In genomic region chr6:86630141-86630540, GRCm38 (mm10) we compare ENCODE assay signal across 11 mouse cellular contexts.
"Had no signal": no experiment of that assay in that cellular context is flagged by ENCODE, and none has a peak within 500 bp of the region (broad histone marks: within the 10 kb centered on the region; RNA-seq: fewer than 3 reads in every experiment).

No protein-coding gene starts in this region.

- H3K27ac ChIP-seq: kidney, postnatal 0 days; layer of hippocampus, adult 2 months; limb, embryonic 12.5 days; midbrain, embryonic 13.5 days; neural tube, embryonic 12.5 days had no signal

- H3K27me3 ChIP-seq: midbrain, embryonic 13.5 days; neural tube, embryonic 12.5 days had no signal

- DNase-seq: kidney, adult 11 months; kidney, adult 9 months; kidney, postnatal 4 days; lung, postnatal 36 days; right cerebral cortex, postnatal 14 days; thymus, adult 18-20 months had no signal

- H3K4me2 ChIP-seq: limb, embryonic 12.5 days; midbrain, embryonic 13.5 days; neural tube, embryonic 12.5 days had no signal

- H3K9ac ChIP-seq: limb, embryonic 12.5 days; midbrain, embryonic 13.5 days; neural tube, embryonic 12.5 days had no signal

- H3K36me3 ChIP-seq: limb, embryonic 12.5 days; midbrain, embryonic 13.5 days; neural tube, embryonic 12.5 days had no signal

- H3K9me3 ChIP-seq: limb, embryonic 12.5 days; midbrain, embryonic 13.5 days; neural tube, embryonic 12.5 days had no signal

- H3K4me3 ChIP-seq: layer of hippocampus, adult 2 months; limb, embryonic 12.5 days; midbrain, embryonic 13.5 days; neural tube, embryonic 12.5 days had no signal

- ATAC-seq: midbrain, embryonic 13.5 days had no signal

- H3K4me1 ChIP-seq: midbrain, embryonic 13.5 days; neural tube, embryonic 12.5 days had no signal
